Mouse (Mus musculus) kidney, postnatal 25 days (tissue): ENCODE results near the gene Rfc2.

Experiments used
- DNase-seq, 2 experiments: peaks; one replicate each; pipeline ENCODE4 v3.0.0; 2021; ENCODE audit warnings: mixed read lengths in 2 of 2

Gene Rfc2

DNA sequence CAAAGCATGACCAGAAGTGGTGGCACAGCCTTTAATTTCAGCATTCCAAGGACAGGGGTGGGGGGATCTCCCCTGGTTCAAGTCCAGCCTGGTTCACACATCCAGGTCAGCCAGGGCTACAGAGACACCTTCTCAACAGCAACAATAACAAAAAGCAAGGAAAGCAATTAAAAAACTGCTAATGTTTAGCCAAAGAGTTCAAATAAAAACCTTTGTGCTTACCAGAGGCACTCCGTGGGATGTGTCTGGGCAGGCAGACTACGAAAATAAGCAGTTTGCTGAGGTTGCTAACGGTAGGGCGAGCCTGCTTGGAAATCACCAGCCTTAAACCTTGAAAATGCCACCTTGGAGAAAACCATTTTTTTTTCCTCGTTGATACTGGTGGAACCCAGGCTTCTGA lies at the start of gene Rfc2:
Rfc2 (plus strand) TSS at position 221 of the 400 bp plus-strand sequence.
- DNase-seq: peak; percentile 54 to 73

DNA sequence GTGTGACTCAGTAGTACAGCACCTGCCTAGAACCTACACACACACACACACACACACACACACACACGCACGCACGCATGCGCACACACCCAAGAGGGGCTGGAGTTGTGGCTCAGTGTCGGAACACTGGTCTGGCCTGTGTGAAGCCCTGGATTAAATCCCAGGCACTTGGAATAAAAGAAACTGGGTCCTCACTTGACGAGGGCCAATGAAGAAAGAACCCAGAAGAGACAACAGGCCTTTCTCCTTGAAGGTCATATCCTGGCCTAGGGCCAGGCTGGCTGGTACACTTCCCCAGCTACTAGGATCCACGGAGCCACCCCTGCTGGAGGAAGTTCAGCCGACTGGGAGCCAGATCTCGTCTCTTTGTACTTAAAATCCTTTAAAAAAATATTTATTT lies 49.6 kb upstream of the Rfc2 start:
- no peak for DNase-seq

DNA sequence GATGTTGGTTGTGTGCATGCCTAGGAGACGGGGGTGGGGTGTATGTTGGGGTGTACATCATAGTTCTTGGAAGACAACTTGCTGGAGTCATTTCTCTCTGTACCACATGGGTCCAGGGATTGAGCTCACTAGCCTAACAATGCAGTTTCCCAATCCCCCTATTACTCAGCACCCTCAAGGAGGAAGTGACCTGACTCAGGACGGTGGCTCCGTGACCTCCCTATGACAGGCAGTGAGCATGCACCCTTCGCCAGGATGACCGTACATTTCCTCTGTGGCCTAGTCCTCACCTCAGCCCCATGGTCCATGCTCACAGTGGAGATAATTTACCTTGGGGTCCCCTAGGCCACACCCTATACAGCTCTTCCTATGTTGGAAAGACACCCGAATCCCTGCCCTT lies 48.7 kb upstream of the Rfc2 start:
- DNase-seq: no peak

DNA sequence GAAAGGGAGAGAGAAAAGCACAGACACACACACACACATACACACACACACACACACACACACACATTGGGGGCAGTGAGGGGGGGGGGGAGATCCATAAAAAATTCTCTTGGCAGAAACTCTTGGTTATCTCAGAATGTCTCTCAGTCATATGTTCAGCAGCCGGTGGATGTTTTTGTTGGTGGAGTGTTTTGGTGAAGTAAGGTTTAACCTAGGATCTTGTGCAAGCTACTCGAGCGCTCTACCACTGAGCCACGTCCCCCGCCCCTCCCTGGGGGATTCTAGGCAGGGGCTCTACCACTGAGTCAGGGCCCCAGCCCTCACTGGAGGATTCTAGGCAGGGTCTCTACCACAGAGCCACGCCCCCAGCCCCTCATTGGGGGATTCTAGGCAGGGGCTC lies 45.1 kb upstream of the Rfc2 start:
- no peak for DNase-seq

DNA sequence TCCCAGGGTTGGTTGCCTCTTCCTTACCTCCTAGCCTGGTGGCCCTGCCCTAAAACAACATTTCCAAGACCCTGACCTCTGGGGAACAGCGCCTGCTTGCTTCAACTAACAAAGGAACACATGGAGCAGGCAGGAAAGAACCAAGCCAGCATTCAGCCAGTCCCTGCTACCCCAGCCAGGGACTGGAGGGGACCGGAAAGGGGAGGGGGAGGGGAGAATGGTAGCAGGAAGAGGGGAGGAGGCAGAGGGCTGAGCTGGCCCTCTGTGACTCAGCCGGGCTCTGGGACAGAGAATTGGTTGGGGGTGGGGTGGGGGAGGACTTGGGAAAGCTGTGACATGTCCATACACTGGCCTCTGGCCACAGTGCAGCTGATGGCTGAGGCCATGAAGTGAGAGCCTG lies 41.3 kb upstream of the Rfc2 start:
- DNase-seq: peak; percentile 70 to 87

DNA sequence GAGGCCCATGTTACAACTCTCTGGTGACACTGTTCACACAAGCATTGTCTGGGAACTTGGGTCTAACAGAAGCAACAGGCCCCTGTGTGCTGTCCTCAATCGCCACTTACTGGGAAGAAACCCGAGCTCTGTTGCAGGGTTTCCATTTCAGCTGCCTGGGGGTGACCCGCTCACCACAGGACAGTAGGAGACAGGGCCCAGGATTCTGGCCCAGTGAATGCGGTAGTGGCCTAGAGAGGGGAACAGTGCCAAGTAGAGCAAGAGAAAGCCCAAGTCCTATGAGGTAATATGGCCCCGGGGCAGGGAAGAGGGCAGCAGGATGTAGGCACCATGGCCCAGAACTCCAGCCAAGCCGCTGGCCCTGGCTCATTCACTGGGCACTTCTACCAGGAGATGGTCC lies 40.3 kb upstream of the Rfc2 start:
- DNase-seq: peak; percentile 25 to 62

- DNase-seq: peak; percentile 88 to 94
Observed at GRCm38 (mm10) chr5:134541640-134542039, 39.5 kb upstream of the Rfc2 start.

DNA sequence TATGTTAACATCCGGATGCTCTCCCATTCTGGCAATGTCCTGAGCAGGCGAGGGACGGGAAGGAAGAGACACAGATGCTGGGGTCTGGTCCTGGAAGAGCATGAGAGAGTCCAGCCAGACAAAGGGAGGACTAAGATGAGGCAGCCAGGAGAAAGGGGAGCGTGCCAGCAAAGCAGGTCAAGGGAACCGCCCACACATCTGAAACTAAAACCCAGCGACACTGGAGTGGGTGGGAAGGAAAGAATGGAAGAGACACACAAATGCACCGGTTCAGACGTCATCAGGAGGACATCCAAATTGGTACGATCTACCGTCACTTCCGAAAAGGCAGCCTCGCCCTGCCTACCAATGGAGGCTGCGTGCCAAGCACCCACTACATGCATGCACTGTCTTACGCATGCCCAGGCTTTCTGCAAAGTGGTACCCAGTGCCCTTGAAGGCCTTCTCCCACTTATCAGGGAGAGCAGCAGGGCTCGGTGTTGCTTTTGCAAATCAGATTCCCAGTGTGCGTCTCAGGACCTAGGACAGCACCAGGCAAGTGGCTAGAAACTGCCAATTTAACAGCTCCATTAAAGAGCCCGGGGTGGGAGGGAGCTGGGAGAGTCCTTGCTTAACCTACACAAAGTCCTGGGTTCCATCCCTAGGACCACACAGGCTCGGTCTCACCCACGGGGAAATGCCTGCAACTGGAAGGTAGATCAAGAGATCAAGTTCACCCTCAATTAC lies 36.5 kb upstream of the Rfc2 start:
- DNase-seq: peak; percentile 54 to 64

DNA sequence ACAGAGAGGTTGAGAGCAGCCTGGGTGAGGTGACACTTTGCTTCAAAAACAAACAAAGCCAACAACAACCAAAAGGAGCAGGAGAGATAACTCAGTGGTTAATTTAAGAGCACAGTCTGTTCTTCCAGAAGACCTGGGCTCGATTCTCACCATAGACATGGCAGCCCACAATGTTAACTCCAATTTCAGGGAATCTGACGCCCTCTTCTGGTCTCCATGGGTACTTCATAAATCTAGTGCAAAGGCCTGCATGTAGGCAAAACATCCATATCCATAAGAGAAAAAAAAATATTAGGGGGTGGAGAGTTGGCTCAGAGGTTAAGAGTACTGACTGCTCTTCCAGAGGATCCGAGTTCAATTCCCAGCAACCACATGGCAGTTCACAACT lies 35.9 kb upstream of the Rfc2 start:
- DNase-seq: peak in 1 of 2 experiments; percentile 37

GRCm38 (mm10) chr5:134546790-134547189 lies 34.4 kb upstream of the Rfc2 start:
- no peak for DNase-seq

GRCm38 (mm10) chr5:134548306-134548705 lies 32.9 kb upstream of the Rfc2 start:
- peak; percentile 65 to 87 for DNase-seq

- no peak for DNase-seq
Observed at GRCm38 (mm10) chr5:134549640-134550168, 31.5 kb upstream of the Rfc2 start.

GRCm38 (mm10) chr5:134550836-134551232 lies 30.3 kb upstream of the Rfc2 start:
- peak; percentile 15 to 50 for DNase-seq

DNA sequence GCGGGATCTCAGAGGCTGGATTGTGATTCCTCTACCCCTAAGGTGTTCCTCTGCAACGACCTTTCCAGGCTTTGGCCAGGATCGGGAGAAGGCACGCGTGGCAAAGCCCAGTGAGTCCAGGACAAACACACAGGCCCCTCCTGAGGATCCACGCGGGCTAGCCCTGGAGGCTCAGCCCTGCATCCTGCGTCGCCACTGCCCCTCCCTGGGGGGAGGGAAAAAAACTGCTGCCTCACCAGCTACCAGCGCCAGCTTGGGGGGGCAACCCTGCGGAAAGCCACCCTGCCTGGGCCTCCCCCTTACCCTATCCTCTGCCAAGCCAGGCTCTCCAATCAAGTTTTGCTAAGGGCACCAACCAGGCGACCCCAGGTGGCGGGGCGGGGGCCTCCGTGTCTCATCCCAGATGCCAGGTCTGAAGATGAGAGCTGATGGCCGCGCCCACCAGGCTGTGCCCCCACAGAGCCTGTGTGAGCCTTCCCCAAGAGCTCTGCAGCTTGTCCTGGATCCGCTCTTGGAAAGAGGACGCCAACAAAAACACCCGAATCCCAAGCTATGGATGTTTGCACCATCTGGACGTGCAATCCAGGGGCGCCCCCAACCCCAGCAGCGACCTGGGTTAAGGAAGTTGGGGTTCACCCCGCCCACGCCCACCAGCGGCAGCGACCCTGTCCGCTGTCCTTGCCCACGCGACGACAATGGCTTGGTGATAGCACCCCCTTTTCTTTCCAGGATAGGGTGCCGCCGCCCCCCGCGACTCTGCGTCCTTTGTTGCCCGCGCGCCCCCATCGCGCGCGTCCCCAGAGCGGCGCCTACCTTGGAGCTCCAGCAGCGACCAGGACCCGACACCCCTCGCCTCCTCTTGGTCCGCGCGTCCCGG lies 29.7 kb upstream of the Rfc2 start:
- DNase-seq: peak; percentile 55 to 75

GRCm38 (mm10) chr5:134552110-134552972 lies 28.8 kb upstream of the Rfc2 start, which contains the start of gene Clip2:
Gene Clip2, minus strand, starts transcription at chr5:134552434.
- DNase-seq: peak; percentile 99

DNA sequence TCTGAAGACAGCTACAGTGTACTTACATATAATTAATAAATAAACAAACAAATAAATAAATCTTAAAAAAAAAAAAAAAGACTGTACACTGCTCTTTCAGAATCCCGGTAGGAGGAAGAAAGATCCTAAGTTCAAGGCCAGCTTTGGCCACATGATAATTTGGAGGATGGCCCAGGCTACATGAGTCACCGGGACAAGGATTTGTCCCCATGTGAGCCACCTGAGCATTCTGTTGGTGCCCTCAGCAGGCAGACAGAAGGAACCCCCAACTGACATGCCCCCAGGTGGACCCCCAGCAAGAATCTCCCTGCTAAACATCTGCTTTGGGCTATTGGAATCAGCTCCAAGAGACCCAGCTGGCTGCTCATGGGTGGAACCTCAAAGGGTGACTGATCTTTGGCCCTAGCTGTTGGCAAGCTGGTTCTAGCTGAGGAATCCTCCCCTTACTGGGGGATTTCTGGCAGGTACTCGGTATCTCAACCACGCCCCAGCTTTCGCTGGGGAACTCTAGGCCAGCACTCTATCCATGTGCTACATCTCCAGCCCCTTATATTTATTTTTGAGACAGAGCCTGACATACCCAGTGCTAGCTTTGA lies 27.1 kb upstream of the Rfc2 start:
- peak; percentile 35 to 55 for DNase-seq

GRCm38 (mm10) chr5:134555463-134556164 lies 25.6 kb upstream of the Rfc2 start:
- DNase-seq: peak; percentile 93 to 94

- no peak for DNase-seq
Observed at GRCm38 (mm10) chr5:134560071-134560449, 21.1 kb upstream of the Rfc2 start, which contains the start of gene Syna. Gene Syna, minus strand, starts transcription at chr5:134560171.

DNA sequence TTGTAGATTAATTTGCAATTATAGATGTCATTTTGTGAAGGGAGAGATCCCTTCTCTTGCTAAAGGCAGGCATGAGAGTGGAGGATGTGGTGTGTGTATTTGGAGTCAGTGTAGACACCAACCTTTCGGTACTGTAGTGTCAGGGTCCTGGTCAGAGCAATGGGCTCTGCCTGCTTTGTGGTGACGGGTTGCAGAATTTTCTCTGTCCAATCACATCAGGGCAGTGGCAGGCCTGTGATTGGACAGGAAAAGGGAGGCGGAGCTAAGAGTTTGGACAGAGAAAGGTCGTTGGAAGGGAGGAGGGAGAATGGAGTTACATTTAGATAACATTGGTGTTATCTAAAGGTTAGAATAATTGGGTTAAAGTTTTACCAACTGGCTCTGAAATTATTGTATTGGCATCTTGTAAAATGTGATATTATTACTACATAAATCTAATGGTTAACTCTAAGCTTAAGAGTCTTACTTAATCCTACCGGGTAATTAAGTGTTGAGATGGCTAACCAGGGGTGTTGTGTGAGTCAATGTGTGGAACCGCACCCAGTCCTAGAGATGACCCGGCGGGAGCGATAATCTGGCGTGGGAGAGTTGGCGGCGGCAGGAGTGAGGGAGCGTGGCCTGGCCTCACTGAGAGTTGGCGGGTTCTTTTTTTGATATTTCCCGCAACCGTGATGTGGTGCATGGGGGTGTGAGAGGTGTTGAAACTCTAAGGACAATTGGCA lies 20.6 kb upstream of the Rfc2 start:
- DNase-seq: no peak

DNA sequence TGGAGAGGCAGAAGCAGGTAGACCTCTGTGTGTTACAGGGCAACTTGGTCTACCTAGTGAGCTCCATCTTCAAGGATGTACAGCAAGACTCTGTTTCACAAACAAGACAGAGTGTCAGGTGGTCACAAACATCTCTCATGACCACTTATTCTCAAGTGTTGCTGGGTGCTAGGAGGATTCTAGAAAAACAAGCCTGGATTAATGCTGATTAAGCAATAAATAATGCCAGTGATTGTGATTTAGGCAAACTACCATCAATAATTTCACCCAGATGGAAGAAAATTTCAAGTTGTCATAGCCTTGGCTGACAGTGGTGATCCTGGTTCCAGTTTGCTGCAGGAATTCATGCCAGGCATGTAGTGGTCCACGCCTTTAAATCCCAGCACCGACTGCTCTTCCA lies 16.9 kb upstream of the Rfc2 start:
- DNase-seq: no peak

DNA sequence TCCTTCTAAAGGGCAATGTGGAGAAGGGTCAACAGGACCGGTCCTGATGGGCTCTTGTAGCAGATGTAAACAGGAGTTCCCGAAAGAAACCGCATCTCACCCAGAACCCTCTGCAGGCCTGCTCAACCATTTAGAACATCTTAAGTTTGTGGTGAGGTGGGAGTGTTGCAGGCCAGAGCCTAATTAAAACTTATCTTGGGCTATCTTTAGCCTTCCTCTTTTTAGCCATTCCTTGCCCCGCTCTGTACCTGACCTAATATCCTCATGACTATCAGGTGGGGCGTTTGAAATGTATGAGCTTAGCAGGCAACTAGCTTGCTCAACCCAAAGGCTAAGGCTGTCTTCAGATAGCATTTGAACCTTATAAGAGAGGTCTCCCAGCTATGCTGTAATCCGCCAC lies 15.5 kb upstream of the Rfc2 start:
- no peak for DNase-seq
